Mouse (Mus musculus) testis, adult 2 months (tissue): Measurements from ENCODE around the gene Prkcz. TPM values are rescaled to one million over a fixed set of nuclear protein-coding genes. Genes with fewer than 3 reads are reported as not detected.
A peak's percentile ranks its signal among the peaks of the same experiment; 100 is the strongest.
"Not testable (repeated sequence)": the region's sequence is repeated elsewhere in the genome, so short reads cannot be mapped to it uniquely, and the experiment has no call there.

Source experiments
- H3K27ac ChIP-seq: fragments of 200-500 bp; 2 replicates; pipeline ENCODE4 v1.5.1; 2012; ENCODE audit warnings: low read depth, low read length; ENCODE audit not compliant: control insufficient read depth, insufficient read depth
- H3K27me3 ChIP-seq: fragments of 200-500 bp; 2 replicates; pipeline ENCODE4 v1.6.1; 2012; ENCODE audit warnings: mild to moderate bottlenecking, low read length, moderate library complexity; ENCODE audit not compliant: control insufficient read depth, insufficient read depth
- H3K36me3 ChIP-seq: fragments of 200-500 bp; 2 replicates; pipeline ENCODE4 v1.6.1; 2012; ENCODE audit warnings: mild to moderate bottlenecking, low read length; ENCODE audit not compliant: control insufficient read depth, insufficient read depth
- H3K4me1 ChIP-seq: fragments of 200-500 bp; 2 replicates; pipeline ENCODE4 v1.6.1; 2012; ENCODE audit warnings: low read length; ENCODE audit not compliant: control insufficient read depth, insufficient read depth
- H3K4me3 ChIP-seq: fragments of 200-500 bp; 2 replicates; pipeline ENCODE4 v1.5.1; 2012; ENCODE audit warnings: low read depth, mild to moderate bottlenecking, low read length, moderate library complexity, mixed read lengths; ENCODE audit not compliant: control insufficient read depth
- CTCF ChIP-seq: fragments of 200-500 bp; IDR thresholded peaks from 2 replicates; pipeline ENCODE4 v1.5.1; 2012; ENCODE audit warnings: low read depth, mild to moderate bottlenecking, inconsistent platforms, low read length, moderate library complexity; ENCODE audit not compliant: control insufficient read depth, insufficient read depth, insufficient replicate concordance
- POLR2A ChIP-seq: fragments of 200-500 bp; IDR thresholded peaks from 2 replicates; pipeline ENCODE4 v1.6.1; 2012; ENCODE audit warnings: low read depth, mild to moderate bottlenecking, inconsistent platforms, low read length, moderate library complexity; ENCODE audit not compliant: control insufficient read depth
- polyA plus RNA-seq: library from polyadenylated mRNA; depleted of rRNA; stranded (reverse); fragments of >200 nt; gene quantifications from 2 replicates; pipeline ENCODE4 v1.2.3, GENCODE M21; 2012

Prkcz gene
- polyA plus RNA-seq, 1 experiment: 16.5 TPM

GRCm38 (mm10) chr4:155344716-155345607, 16.2 kb downstream of the Prkcz start:
- no peak overlapping the region for H3K27ac ChIP-seq
- H3K4me3 ChIP-seq: peak overlapping the region; percentile 71
- H3K4me1 ChIP-seq: peaks cover 11% of the 10 kb centered on the region
- TF ChIP-seq CTCF (no peak), POLR2A (0 out of 2 replicates have a peak, but pooled peaks have one; percentile 8)
- no peaks in the 10 kb centered on the region for H3K36me3 ChIP-seq
- no peaks in the 10 kb centered on the region; the same call in none of the 2 replicates for H3K27me3 ChIP-seq

GRCm38 (mm10) chr4:155344299-155344600, 16.9 kb downstream of the Prkcz start:
- no peak overlapping the region for H3K4me3 ChIP-seq

GRCm38 (mm10) chr4:155343415-155344298, 17.5 kb downstream of the Prkcz start:
- Histone ChIP-seq H3K4me1 (peaks cover 11% of the 10 kb centered on the region), H3K36me3 (no peaks in the 10 kb centered on the region), H3K4me3 (no peak overlapping the region), H3K27ac (no peak overlapping the region), H3K27me3 (no peaks in the 10 kb centered on the region; the same call in none of the 2 replicates)
- TF ChIP-seq CTCF (no peak), POLR2A (no peak)

More at GRCm38 (mm10) chr4:155344299-155344600, 16.9 kb downstream of the Prkcz start:
- Histone ChIP-seq H3K4me1 (peaks cover 11% of the 10 kb centered on the region), H3K27ac (no peak overlapping the region), H3K27me3 (no peaks in the 10 kb centered on the region; the same call in none of the 2 replicates), H3K36me3 (no peaks in the 10 kb centered on the region)
- TF ChIP-seq POLR2A: no peak

- H3K4me3 ChIP-seq: no peak overlapping the region
- no peak for TF ChIP-seq CTCF
- no peak for TF ChIP-seq POLR2A
- H3K36me3 ChIP-seq: no peaks in the 10 kb centered on the region
- no peaks in the 10 kb centered on the region for H3K27me3 ChIP-seq
- H3K27ac ChIP-seq: no peak overlapping the region
- no peaks in the 10 kb centered on the region for H3K4me1 ChIP-seq
Observed at GRCm38 (mm10) chr4:155336284-155337050, 24.7 kb downstream of the Prkcz start.

GRCm38 (mm10) chr4:155332253-155332652, 28.9 kb downstream of the Prkcz start:
- Histone ChIP-seq H3K27me3 (no peaks in the 10 kb centered on the region), H3K27ac (no peak overlapping the region), H3K4me3 (no peak overlapping the region), H3K4me1 (no peaks in the 10 kb centered on the region), H3K36me3 (no peaks in the 10 kb centered on the region)
- TF ChIP-seq CTCF (no peak), POLR2A (no peak)

- not testable (repeated sequence) for H3K27me3 ChIP-seq, H3K4me3 ChIP-seq, H3K36me3 ChIP-seq, H3K27ac ChIP-seq, H3K4me1 ChIP-seq
Observed at GRCm38 (mm10) chr4:155328385-155328784, 32.8 kb downstream of the Prkcz start.

- Histone ChIP-seq H3K27ac (no peak overlapping the region), H3K4me3 (no peak overlapping the region), H3K27me3 (no peaks in the 10 kb centered on the region), H3K4me1 (peaks cover 2% of the 10 kb centered on the region; the same call in 1 of the 2 replicates), H3K36me3 (no peaks in the 10 kb centered on the region)
- TF ChIP-seq POLR2A (no peak), CTCF (no peak)
Observed at GRCm38 (mm10) chr4:155325773-155326172, 35.4 kb downstream of the Prkcz start.
